Mouse (Mus musculus): ENCODE results near the gene Prpf6. TPM values are rescaled to one million over a fixed set of nuclear protein-coding genes. Genes with fewer than 3 reads are reported as not detected.

The Prpf6 gene
- total RNA-seq, 2 experiments from 2014 or later: 37.0 to 41.1 TPM

DNA sequence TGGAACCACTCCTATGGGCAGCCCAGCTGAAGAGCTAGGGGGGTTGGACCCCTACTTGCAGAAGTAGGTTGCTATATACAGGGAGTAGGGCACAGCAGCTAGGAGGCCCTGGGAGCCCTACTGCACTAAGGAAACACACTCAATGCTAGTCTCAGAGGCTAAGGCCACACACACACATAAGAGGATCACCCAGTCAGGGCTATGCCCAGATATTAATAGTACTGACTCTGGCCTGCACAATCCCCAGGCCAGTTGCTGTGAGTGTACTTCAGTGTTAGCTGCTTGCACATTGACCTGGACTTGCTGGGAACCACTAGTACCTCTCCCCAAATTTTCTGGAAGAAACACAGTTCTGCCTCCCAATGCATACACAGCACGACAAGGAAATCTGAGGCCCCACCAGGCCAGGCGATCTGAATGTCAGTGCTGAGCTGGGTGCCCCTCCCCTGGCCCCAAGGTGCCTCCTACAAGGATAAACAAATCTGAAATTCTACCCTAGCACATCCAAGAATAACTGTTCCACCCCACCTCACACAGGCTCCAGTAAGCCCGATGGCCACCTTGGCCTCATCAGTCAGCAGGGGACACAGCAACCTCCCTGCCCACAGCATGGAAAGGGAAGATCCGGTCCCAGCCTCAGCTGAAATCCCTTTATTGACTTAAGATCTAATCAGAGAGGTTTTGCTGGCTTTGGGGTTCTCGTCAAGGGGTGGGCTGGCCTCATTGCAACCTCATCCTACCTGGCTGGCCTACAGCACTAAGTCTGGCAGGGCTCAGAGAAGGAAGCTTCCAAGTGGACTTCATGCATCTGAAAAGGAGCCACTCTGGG lies 12.7 kb upstream of the Prpf6 start:
- DNase-seq: no peak
- intact Hi-C loops (cut with DNase I): no loop called here

DNA sequence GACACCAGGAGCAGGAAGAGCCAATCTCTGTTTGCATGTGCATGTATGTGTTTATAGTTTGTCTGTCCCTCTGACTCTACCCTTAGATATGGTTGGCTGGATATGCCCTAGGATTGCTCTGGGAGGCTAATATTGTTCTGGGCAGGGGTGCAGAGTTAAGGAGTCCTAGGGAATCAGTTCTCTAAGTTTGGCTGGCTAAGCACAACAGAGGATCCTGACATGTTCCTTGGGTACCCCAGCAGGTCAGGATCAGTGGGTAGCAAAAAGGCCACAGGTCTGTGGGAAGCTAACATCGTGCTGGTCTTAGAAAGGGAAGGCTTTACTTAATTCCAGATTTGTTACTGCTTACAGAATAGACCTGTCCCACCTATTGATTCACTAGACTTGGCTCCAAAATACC lies 12.0 kb upstream of the Prpf6 start:
- DNase-seq: no peak
- intact Hi-C loops (cut with DNase I): loop anchor here (2.0 kb wide), 2 partner anchors 59 to 187 kb away; partner anchors contain the start of gene Dnajc5

DNA sequence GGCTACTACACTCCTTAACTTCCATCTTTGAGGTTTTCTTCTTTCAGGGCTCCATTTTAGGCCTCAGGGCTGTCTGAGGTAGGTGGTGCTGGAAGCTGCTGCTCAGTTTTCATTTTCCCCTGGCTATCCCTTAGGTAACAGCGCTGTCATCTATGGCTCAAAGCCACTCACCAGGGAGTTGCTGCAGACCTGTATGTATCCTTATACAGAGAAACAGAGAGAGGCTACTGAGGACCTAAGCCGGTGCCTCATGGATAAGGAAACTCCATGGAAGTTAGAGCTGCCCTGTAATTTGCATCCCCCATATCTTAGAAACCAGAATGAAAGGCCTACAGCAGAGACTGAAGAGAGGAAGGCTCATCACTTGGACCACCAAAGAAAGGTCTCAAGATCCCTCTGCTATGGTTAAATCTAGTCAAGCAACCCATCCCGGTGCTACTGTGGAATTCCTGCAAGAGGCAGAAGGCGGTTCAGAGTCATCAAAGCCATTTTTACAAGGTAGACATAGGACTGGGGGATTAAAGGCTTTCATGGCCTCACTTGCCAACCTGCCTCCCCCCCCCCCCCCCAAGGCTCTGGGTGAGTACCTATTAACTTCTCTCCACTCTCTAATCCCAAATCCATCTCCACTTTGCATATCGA lies 11.4 kb upstream of the Prpf6 start:
- intact Hi-C loops (cut with DNase I): loop anchor here (2.0 kb wide), 2 partner anchors 59 to 187 kb away; partner anchors contain the start of gene Dnajc5
- no peak for DNase-seq

DNA sequence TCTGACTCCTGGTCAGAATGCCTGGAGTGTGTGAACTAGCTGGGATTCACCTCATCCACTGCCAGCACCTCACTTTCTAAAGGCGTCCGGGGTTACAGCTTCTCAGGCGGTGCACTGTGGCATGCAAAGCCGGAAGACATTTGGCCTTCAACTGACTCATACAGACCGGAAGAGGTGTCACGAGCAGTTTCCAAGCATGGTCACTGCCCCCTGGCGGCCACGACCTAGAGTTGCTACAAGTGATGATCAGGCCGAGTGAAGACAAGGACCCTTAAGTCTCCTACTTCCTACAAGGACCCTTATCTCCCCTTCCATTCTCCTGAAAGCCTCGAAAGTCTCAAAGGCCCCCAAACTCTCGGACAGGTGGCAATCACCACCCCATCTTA lies 10.7 kb upstream of the Prpf6 start:
- intact Hi-C loops (cut with DNase I): loop anchor here (2.0 kb wide), 2 partner anchors 60 to 188 kb away; partner anchors contain the start of gene Dnajc5
- peak; percentile 89 to 91 for DNase-seq

DNA sequence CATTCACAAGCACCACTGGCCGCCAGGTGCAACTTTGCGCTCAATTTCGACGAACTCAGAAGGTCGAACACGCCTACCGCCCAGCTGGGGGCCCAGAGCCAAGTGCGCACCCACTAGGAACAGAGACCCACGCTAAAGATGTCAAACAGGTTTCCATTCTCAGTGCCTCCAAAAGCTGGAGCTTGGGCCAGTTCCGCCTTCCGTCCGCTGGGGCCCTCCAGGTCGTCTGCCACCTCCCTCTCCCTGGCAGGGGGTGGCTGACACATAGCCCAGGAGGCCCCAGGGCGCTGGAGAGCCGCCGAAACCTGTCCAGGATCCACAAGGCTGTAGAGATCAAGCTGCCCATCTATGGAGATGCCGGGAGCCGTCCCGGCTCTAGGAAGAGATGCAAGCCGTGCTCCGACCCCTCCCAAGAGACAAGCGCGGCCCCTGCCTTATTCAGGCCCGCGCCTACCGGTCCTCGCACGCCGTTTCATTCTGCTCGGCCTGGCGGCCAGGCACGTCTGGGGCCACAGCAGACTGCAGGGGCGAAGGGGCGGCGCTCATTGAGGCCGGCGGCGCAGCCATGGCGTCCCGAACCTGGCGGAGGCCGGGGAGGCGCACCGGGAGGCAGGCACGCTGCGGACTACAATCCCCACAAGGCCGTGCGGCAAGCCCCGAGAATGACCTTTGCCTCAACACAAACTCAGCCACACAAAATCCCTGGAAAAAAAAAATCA lies 10.1 kb upstream of the Prpf6 start:
- peak; percentile 91 to 93 for DNase-seq
- intact Hi-C loops (cut with DNase I): loop anchor here (2.0 kb wide), 2 partner anchors 61 to 189 kb away; partner anchors contain the start of gene Dnajc5

DNA sequence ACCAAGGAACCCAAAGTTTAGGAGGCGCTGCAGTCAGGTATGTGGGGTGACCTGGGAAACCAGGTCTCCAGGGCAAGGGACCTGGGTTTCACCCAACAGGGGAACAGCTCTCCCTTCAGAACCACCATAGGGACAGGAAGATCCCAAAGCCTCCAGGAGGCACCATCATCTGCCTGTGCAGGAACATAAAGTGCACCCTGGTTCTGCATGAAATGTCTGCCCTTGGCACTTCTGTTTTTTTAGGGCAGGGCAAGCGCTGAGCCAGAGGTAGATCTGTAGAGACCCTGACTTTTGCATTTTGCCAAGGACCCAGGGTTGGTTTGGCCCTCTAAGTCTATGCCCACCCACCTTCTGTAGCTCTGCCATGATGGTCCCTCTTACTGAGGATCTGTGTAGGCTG lies 9.3 kb upstream of the Prpf6 start:
- intact Hi-C loops (cut with DNase I): no loop called here
- DNase-seq: no peak

DNA sequence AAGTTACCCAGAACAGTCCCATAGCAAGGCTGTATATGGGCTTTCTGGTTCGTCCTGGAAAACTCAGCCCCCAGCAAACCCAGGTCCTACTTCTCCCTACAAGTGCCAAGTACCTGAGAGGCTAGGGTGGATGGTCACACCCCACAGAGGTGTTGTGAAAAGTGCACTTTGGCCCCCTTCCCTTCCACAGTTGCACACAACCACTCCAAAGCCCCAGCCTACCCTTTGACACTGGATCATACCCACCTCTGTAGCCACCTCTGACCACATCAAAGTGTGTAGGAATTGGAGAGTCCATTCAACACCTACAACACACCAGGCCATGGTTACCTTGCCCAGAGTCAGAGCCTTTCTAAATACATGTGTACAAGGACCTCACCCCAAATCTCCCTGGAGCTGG lies 8.7 kb upstream of the Prpf6 start:
- DNase-seq: no peak

DNA sequence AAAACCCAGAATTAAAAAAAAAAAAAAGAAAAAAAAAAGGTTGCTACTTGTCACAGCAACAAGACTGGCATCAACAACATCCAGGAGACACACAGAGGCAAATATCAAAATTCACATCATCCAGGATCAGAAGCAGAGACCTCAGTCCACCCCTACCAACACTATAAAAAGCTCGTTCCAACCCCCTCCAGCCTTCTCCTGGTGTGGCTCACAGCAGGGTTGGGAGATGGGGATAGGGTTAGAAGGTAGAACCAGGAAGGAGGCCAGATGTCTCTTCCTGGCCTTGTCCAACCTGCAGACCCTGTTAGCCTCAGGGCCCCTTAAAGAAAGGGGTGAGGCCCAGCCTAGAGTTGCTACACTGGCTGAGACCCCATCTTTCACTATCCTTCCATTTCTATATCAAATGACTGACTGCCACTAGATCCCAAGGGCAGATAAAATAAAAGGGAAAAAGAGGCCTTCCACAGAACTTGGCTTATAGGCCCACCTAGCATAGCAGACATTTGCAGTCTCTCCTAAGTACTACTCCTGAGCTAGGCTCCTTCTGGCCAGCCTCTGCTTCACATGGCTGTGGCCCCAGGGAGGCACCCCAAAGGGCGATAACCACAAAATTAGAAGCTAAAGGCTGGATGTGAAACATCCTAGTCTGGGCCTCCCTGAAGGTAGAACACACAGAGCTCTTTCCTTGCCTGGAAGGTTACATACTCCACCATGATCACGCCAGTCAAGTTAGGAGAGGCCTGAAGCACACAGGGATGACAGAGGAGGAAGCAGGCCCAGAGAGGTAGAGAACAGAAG lies 8.0 kb upstream of the Prpf6 start:
- DNase-seq: no peak
- intact Hi-C loops (cut with DNase I): no loop called here

More for the DNA sequence above, 8.7 kb upstream of the Prpf6 start:
- intact Hi-C loops (cut with DNase I): no loop called here

DNA sequence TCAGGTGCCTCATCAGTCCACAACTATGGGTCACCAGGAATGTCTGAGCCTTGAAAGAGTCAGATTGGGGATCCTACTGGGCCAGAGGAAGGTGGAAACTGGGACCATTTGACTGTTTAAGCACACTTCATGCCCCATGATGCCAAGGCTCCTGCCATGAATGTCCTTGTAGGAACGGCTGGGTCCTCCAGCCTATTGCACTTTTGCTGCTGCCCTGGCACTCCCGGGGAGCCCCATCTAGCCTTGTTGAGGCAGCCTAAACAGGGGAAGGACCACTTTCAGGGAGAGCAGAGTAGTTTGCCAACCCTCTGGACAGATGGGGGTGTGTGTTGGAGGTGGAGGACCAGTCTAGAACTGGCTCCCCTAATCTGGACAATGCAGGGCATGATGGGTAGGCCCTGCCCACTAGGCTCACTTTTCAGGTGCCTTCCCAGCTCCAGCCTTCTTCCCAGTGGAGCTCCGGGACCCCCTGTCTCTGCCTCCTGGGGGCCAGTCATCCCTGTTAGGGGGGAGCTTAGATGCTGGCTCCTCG lies 7.2 kb upstream of the Prpf6 start, which contains the start of gene Uckl1:
Gene Uckl1 (minus strand): TSS at position 482 of the 532 bp plus-strand sequence.
- intact Hi-C loops (cut with DNase I): no loop called here
- DNase-seq: no peak

DNA sequence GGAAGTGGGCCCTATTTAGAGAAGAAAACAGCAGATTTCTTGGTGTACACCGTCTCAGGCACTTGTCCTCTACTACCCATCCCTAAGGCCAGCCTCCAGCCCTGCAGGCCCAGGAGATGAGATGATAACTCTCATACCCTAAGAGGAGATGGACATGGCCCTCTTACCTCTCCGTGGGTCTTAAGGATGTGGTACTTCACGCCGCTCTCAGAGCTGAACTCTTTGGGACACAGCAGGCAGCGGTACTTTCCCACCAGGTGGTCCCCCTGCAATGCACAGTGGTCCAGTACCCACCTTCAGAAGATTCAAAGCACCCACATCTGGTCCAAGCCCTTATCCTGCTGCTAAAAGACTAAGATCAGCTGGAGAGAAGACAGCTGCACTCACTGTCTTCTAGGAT lies 6.2 kb upstream of the Prpf6 start:
- intact Hi-C loops (cut with DNase I): no loop called here
- DNase-seq: no peak

DNA sequence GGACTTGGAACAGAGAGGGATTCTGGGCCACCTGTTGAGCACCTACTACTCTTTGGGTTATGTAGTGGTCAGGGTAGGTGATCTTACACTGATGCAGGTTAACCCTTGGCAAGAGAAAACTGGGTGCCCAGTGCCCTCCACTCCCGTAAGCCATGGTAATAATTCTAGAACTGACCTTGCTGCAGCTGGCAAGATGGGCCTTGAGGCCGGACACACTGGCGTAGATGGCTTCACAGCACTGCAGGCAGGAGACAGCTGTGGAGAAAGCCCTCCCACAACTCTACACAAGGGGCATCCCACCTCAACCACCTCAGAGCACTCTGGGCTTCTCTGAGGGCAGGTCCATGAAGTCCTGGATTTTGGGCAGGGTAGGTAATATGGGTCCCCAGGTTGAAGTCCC lies 5.5 kb upstream of the Prpf6 start:
- no peak for DNase-seq
- intact Hi-C loops (cut with DNase I): no loop called here

DNA sequence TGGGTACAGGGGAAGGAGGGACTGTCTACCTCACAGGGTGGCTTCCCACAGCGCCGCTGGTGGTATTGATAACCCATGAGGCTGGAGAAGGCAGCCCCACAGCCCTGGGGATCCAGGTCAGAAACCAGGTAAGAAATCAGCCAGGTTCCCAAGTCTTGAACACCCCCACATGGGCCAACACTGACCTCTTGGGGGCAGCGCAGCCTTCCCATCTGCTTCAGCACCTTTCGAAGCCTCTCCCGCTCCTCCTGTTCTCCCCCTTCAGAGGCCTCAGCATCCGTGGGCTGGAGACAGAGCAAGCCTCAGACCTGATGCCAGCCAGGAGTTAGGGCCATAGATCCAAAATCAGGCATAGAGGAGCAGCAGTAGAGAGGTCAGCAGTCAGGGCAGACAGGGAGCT lies 3.9 kb upstream of the Prpf6 start:
- intact Hi-C loops (cut with DNase I): no loop called here

DNA sequence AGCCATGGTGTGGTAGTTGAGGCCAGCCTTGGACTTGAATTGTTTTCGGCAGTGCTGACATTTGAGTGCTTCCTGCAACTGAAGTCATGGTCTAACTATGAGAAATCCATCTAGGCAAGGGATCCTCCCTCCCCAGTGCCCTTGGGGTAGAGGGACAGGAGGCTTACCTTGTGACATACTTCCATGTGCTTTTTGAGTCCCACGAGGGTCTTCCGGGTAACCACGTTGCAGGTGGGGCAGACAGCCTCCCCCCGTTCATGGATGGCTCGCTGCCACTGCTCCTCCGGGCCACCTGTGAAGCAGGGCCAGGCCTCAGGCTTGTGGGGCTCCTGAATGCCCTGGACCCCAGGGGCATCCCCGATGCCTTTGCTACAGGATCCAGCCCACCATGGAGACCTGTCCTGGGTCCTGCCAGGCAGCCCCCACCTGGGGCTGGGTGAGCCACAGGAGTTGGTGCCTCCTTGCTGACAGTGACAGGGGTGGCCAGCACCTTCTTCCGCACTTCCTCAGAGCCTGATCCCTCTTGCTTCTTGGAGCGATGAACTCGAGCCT lies 3.4 kb upstream of the Prpf6 start:
- intact Hi-C loops (cut with DNase I): no loop called here
- no peak for DNase-seq

More for the DNA sequence above, 3.9 kb upstream of the Prpf6 start:
- DNase-seq: no peak

DNA sequence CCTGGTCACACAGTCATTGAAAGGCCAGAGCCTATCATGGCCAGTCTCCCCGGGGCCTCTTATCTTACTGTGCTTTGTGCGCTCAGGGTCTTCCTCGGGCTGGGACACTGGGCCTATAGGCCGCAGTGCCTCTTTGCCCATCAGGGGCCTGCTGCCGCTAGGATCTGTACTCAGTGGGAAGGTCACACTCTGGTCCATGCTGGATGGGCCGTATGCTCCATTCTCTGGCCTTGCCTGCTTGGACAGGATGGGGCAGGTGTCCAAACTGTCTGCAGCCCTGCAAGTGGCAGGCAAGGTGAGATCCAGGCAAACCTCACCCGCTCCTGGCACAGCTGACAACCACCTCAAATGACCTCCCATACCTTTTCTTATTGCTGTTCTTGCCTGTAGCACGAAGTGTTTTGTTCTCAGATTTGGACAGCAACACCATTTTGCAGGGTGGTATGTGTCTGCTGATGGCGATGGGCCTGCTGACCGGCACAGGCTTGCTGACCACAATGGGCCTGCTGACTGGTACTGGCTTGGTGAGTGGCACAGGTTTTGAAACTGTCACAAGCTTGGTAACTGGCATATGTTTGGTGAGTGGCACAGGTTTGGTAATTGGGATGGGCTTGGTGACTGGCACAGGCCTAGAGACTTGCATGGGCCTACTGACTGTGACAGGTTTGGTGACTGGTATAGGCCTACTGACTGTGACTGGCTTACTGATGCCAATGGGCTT lies 2.5 kb upstream of the Prpf6 start:
- intact Hi-C loops (cut with DNase I): no loop called here
- DNase-seq: no peak

DNA sequence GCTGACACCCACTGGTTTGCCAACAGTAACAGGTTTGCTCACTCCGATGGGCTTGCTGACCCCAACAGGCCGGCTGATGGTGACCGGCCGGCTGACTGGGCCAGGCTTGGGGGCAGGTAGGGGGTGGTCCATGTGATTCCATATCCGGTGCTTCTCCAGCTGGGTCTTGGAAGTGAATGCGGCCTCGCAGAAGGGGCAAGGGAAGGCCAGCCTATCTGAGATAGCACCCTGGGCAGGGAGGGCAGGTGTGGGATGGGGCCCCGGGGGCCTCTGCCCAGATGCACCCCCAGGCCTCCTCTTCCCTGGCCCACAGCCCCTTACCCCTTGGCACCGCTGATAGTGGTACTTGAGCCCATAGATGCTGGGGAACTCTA lies 1.9 kb upstream of the Prpf6 start:
- no peak for DNase-seq
- intact Hi-C loops (cut with DNase I): no loop called here

DNA sequence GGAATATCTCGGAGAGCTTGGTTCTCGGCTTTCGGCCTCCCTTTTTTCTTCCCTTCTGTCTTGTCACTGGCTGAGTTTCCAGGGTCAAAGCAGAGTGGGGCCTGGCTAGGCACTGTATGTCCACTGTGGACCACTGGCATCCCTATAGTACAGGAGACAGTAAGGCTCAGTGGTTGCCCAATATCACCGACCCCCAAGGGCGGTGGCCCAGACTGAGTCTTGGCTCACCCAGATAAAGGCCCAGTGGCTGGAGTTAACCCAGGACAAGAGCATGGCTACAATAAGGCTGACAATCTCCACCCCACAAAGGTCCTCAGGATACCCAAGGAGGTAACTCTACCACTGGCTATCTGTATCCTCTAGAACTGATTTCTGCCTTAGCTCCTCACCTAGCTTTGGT lies 1.2 kb upstream of the Prpf6 start:
- intact Hi-C loops (cut with DNase I): no loop called here
- no peak for DNase-seq

DNA sequence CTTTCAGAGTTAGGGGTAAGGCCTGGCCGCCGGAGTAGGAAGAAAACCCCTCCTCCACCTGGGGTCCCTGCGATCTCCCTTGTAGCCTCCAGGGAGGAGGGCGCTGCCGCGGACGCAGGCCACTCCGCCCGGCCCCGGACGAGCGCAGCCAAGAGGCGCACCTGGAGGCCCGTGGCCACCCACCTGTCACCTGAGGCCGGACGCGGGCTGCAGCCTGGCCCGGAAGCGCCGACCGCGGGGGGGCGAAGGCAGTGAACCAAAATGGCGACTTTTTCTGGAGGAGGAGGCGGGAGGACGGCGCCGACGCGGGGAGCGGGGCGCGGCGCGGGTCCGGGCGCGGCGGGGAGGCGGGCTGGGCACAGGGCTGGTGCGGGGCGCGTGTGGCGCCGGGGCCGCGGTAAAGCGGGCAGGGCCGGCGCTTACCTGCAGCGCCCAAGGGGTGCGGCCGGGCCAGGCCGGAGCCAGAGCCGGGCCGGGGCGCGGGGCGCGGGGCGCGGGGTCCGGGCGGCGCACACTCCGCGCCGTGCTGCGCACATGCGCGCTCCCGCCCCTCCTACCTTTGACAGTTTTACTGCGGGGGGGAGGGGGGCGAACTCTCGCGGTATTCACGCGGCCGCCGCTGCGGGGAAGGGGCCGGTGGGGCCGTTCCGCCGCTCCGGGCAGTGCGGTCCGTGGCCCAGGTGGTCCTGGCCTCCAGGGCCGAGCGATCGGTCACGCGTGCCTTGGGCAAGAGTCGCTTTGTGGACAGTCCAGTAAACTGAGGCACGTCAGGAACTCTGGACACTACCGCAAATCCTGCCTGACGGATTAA lies 768 bp downstream of the Prpf6 start, which contains the start of gene Zfp512b:
Gene Zfp512b (minus strand): TSS at position 573 of the 811 bp plus-strand sequence.
- intact Hi-C loops (cut with DNase I): no loop called here
- peak; percentile 75 to 76 for DNase-seq

DNA sequence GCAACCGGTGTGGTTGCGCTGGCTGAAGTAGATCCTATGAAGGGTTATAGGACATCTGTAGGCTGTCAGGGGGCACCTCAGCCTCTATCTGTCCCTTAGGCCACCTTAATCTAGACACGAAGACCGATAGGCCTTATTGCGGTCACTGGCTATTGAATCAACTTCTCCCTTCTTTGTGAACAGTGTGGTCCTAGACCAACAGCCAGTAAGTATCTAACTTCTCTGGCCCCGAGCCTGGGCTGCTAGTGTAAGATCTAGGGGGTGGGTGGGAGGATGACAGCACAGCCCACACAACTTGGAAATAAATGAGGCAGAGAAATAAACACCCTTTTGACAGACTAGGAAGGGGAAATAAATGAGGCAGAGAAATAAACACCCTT lies 1.4 kb downstream of the Prpf6 start:
- intact Hi-C loops (cut with DNase I): no loop called here
- no peak for DNase-seq

Measured in heart, postnatal 10 days (tissue).